Mouse (Mus musculus) forebrain, embryonic 13.5 days (tissue): ENCODE data around the gene Mt3. TPM values are rescaled to one million over a fixed set of nuclear protein-coding genes. Genes with fewer than 3 reads are reported as not detected.
"Not testable (repeated sequence)": the region's sequence is repeated elsewhere in the genome, so short reads cannot be mapped to it uniquely, and the experiment has no call there.

Source experiments
- ATAC-seq: fragments of 200-750 bp; cut with Nextera tagmentation; 2 replicates; pipeline ENCODE4 v1.8.0; 2017
- H3K27ac ChIP-seq: fragments of 300-500 bp; sonication (generic); 2 replicates; pipeline ENCODE4 v1.5.1; 2015; ENCODE audit warnings: inconsistent platforms, mild to moderate bottlenecking, moderate library complexity
- H3K27me3 ChIP-seq: fragments of 300-500 bp; sonication (generic); 2 replicates; pipeline ENCODE4 v1.6.1; 2015; ENCODE audit warnings: mild to moderate bottlenecking, inconsistent platforms
- H3K36me3 ChIP-seq: fragments of 300-500 bp; sonication (generic); 2 replicates; pipeline ENCODE4 v1.6.1; 2015; ENCODE audit warnings: mild to moderate bottlenecking, inconsistent platforms; ENCODE audit not compliant: poor library complexity, severe bottlenecking
- H3K4me1 ChIP-seq: fragments of 300-500 bp; sonication (generic); 2 replicates; pipeline ENCODE4 v1.6.1; 2015; ENCODE audit warnings: inconsistent platforms
- H3K4me2 ChIP-seq: fragments of 300-500 bp; sonication (generic); 2 replicates; pipeline ENCODE4 v1.6.1; 2015; ENCODE audit warnings: inconsistent platforms, mild to moderate bottlenecking, moderate library complexity
- H3K4me3 ChIP-seq: fragments of 300-500 bp; sonication (generic); 2 replicates; pipeline ENCODE4 v1.5.1; 2015; ENCODE audit warnings: mild to moderate bottlenecking, inconsistent platforms
- H3K9ac ChIP-seq: fragments of 300-500 bp; sonication (generic); 2 replicates; pipeline ENCODE4 v1.6.1; 2015; ENCODE audit warnings: mild to moderate bottlenecking, inconsistent platforms
- H3K9me3 ChIP-seq: fragments of 300-500 bp; sonication (generic); replicated peaks from 2 replicates; pipeline ENCODE4 v1.6.1; 2016; ENCODE audit warnings: inconsistent platforms
- WGBS: fragments of 180-500 bp; shearing (Covaris S2); methylation state at CpG from one replicate; pipeline ENCODE4 v1.1.7; 2015; 5-methylcytosine and 5-hydroxymethylcytosine counted together
- polyA plus RNA-seq: library from polyadenylated mRNA; unstranded; fragments of >200 nt; fragmentation: Nextera tagmentation; extraction: Ambion mirVana; gene quantifications from 2 replicates; pipeline ENCODE4 v1.2.1, GENCODE M21; 2015

The Mt3 gene
- polyA plus RNA-seq, 1 experiment from 2014 or later: 208 TPM

GRCm38 (mm10) chr8:94156092-94156491 is 3.7 kb downstream of the Mt3 start:
- Histone ChIP-seq H3K4me3 (no peak overlapping the region), H3K4me2 (no peak overlapping the region), H3K9me3 (no peaks in the 10 kb centered on the region), H3K9ac (no peak overlapping the region), H3K4me1 (peaks cover 45% of the 10 kb centered on the region), H3K27me3 (no peaks in the 10 kb centered on the region), H3K36me3 (no peaks in the 10 kb centered on the region), H3K27ac (no peak overlapping the region)
- no peak for ATAC-seq
- 55% methylated on average over 4 of the region's 4 CpGs for WGBS

GRCm38 (mm10) chr8:94165772-94166171 is 13.4 kb downstream of the Mt3 start:
- H3K9me3 ChIP-seq, H3K36me3 ChIP-seq, H3K4me1 ChIP-seq, H3K27ac ChIP-seq, H3K9ac ChIP-seq, H3K4me2 ChIP-seq, ATAC-seq, H3K4me3 ChIP-seq: not testable (repeated sequence)
- H3K27me3 ChIP-seq: peaks cover 12% of the 10 kb centered on the region
- 74% methylated on average over 8 of the region's 8 CpGs for WGBS

GRCm38 (mm10) chr8:94167244-94167643 is 14.8 kb downstream of the Mt3 start:
- H3K27me3 ChIP-seq: peaks cover 27% of the 10 kb centered on the region

GRCm38 (mm10) chr8:94169547-94169946 is 17.1 kb downstream of the Mt3 start:
- no peak overlapping the region for H3K4me2 ChIP-seq
- peaks cover 28% of the 10 kb centered on the region for H3K4me1 ChIP-seq
- 90% methylated on average over 5 of the region's 5 CpGs for WGBS
- no peak overlapping the region for H3K9ac ChIP-seq
- no peak overlapping the region for H3K27ac ChIP-seq
- H3K9me3 ChIP-seq: no peaks in the 10 kb centered on the region
- H3K27me3 ChIP-seq: peaks cover 50% of the 10 kb centered on the region
- H3K4me3 ChIP-seq: no peak overlapping the region
- no peaks in the 10 kb centered on the region for H3K36me3 ChIP-seq
- ATAC-seq: no peak

More at GRCm38 (mm10) chr8:94167244-94167643, 14.8 kb downstream of the Mt3 start:
- H3K4me1 ChIP-seq: peaks cover 11% of the 10 kb centered on the region
- H3K9me3 ChIP-seq: no peaks in the 10 kb centered on the region
- no peak overlapping the region for H3K9ac ChIP-seq
- 1% methylated on average over 6 of the region's 6 CpGs for WGBS
- H3K4me2 ChIP-seq: peak overlapping the region; percentile 19; the same call in 1 of the 2 replicates
- no peak overlapping the region for H3K27ac ChIP-seq
- H3K4me3 ChIP-seq: no peak overlapping the region
- H3K36me3 ChIP-seq: no peaks in the 10 kb centered on the region
- ATAC-seq: peak; percentile 80; the same call in 1 of the 2 replicates

GRCm38 (mm10) chr8:94171321-94171755 is 18.9 kb downstream of the Mt3 start:
- H3K27ac ChIP-seq: no peak overlapping the region
- ATAC-seq: no peak
- no peaks in the 10 kb centered on the region for H3K36me3 ChIP-seq
- H3K9ac ChIP-seq: 0 out of 2 replicates have a peak overlapping the region, but pooled peaks have one; percentile 70
- H3K4me1 ChIP-seq: peaks cover 33% of the 10 kb centered on the region
- no peak overlapping the region; the same call in 1 of the 2 replicates for H3K4me3 ChIP-seq
- WGBS: 47% methylated on average over 10 of the region's 10 CpGs
- peaks cover 67% of the 10 kb centered on the region for H3K27me3 ChIP-seq
- no peaks in the 10 kb centered on the region for H3K9me3 ChIP-seq
- H3K4me2 ChIP-seq: peak overlapping the region; percentile 94

GRCm38 (mm10) chr8:94172075-94172808 is 19.8 kb downstream of the Mt3 start, which contains the start of gene Mt2:
Gene Mt2 (plus strand): TSS chr8:94172664.
- Histone ChIP-seq H3K9me3 (no peaks in the 10 kb centered on the region), H3K4me3 (peak within 1 kb of the TSS; percentile 51), H3K36me3 (no peaks in the 10 kb centered on the region), H3K4me1 (peaks cover 31% of the 10 kb centered on the region), H3K9ac (peak within 1 kb of the TSS; percentile 70), H3K27me3 (peaks cover 69% of the 10 kb centered on the region), H3K4me2 (peak within 1 kb of the TSS; percentile 94), H3K27ac (no peak within 1 kb of the TSS)
- peak; percentile 57 for ATAC-seq
- under 1% methylated on average over 56 of the region's 56 CpGs for WGBS

GRCm38 (mm10) chr8:94172809-94173732 is 20.7 kb downstream of the Mt3 start:
- H3K27me3 ChIP-seq: peaks cover 74% of the 10 kb centered on the region

GRCm38 (mm10) chr8:94173848-94174403 is 21.5 kb downstream of the Mt3 start:
- Histone ChIP-seq H3K4me1 (peaks cover 33% of the 10 kb centered on the region), H3K27me3 (peaks cover 83% of the 10 kb centered on the region), H3K4me2 (no peak overlapping the region; the same call in 1 of the 2 replicates), H3K27ac (no peak overlapping the region), H3K4me3 (no peak overlapping the region), H3K9ac (no peak overlapping the region), H3K9me3 (no peaks in the 10 kb centered on the region), H3K36me3 (no peaks in the 10 kb centered on the region)
- no peak for ATAC-seq
- WGBS: 51% methylated on average over 11 of the region's 11 CpGs

More at GRCm38 (mm10) chr8:94172809-94173732, 20.7 kb downstream of the Mt3 start:
- H3K36me3 ChIP-seq: no peaks in the 10 kb centered on the region
- peak; percentile 26; the same call in 1 of the 2 replicates for ATAC-seq
- H3K9me3 ChIP-seq: no peaks in the 10 kb centered on the region
- H3K4me2 ChIP-seq: peak overlapping the region; percentile 94
- H3K4me3 ChIP-seq: peak overlapping the region; percentile 51
- 2% methylated on average over 39 of the region's 39 CpGs for WGBS
- H3K9ac ChIP-seq: peak overlapping the region; percentile 70
- no peak overlapping the region for H3K27ac ChIP-seq
- H3K4me1 ChIP-seq: peaks cover 31% of the 10 kb centered on the region

- no peak for ATAC-seq
Measured at GRCm38 (mm10) chr8:94174619-94175213, 22.3 kb downstream of the Mt3 start.

GRCm38 (mm10) chr8:94177716-94178390 is 25.4 kb downstream of the Mt3 start:
- Histone ChIP-seq H3K4me2 (no peak overlapping the region), H3K4me3 (no peak overlapping the region), H3K9ac (no peak overlapping the region), H3K27ac (no peak overlapping the region), H3K4me1 (peaks cover 36% of the 10 kb centered on the region), H3K9me3 (no peaks in the 10 kb centered on the region), H3K36me3 (no peaks in the 10 kb centered on the region), H3K27me3 (peaks cover 86% of the 10 kb centered on the region)
- 68% methylated on average over 7 of the region's 7 CpGs for WGBS
- no peak for ATAC-seq

More at GRCm38 (mm10) chr8:94174619-94175213, 22.3 kb downstream of the Mt3 start:
- peaks cover 88% of the 10 kb centered on the region for H3K27me3 ChIP-seq
- H3K9ac ChIP-seq: no peak overlapping the region
- H3K4me1 ChIP-seq: peaks cover 41% of the 10 kb centered on the region
- no peak overlapping the region for H3K4me2 ChIP-seq
- no peaks in the 10 kb centered on the region for H3K9me3 ChIP-seq
- H3K27ac ChIP-seq: no peak overlapping the region
- WGBS: 18% methylated on average over 7 of the region's 7 CpGs
- no peak overlapping the region for H3K4me3 ChIP-seq
- no peaks in the 10 kb centered on the region for H3K36me3 ChIP-seq
